Mouse (Mus musculus) liver, embryonic 13.5 days (tissue): Measurements from ENCODE around the gene Serpina3i. TPM values are rescaled to one million over a fixed set of nuclear protein-coding genes. Genes with fewer than 3 reads are reported as not detected.
"Not testable (repeated sequence)": the region's sequence is repeated elsewhere in the genome, so short reads cannot be mapped to it uniquely, and the experiment has no call there.

Source experiments
- ATAC-seq: fragments of 200-750 bp; cut with Nextera tagmentation; 2 replicates; pipeline ENCODE4 v1.8.0; 2017; ENCODE audit warnings: low read depth, mild to moderate bottlenecking, moderate number of reproducible peaks, moderate library complexity
- DNase-seq: peaks from one replicate; pipeline ENCODE4 v3.0.0; 2022
- H3K27ac ChIP-seq: fragments of 300-500 bp; sonication (generic); 2 replicates; pipeline ENCODE4 v1.5.1; 2015; ENCODE audit warnings: moderate library complexity, mild to moderate bottlenecking, inconsistent platforms
- H3K27me3 ChIP-seq: fragments of 300-500 bp; sonication (generic); 2 replicates; pipeline ENCODE4 v1.6.1; 2015; ENCODE audit warnings: mild to moderate bottlenecking, inconsistent platforms
- H3K36me3 ChIP-seq: fragments of 300-500 bp; sonication (generic); 2 replicates; pipeline ENCODE4 v1.6.1; 2015; ENCODE audit warnings: mild to moderate bottlenecking, inconsistent platforms
- H3K4me1 ChIP-seq: fragments of 300-500 bp; sonication (generic); replicated peaks from 2 replicates; pipeline ENCODE4 v1.6.1; 2015; ENCODE audit warnings: inconsistent platforms
- H3K4me2 ChIP-seq: fragments of 300-500 bp; sonication (generic); 2 replicates; pipeline ENCODE4 v1.6.1; 2015; ENCODE audit warnings: inconsistent platforms, mild to moderate bottlenecking, moderate library complexity
- H3K4me3 ChIP-seq: fragments of 300-500 bp; sonication (generic); replicated peaks from 2 replicates; pipeline ENCODE4 v1.5.1; 2015; ENCODE audit warnings: mild to moderate bottlenecking, inconsistent platforms
- H3K9ac ChIP-seq: fragments of 300-500 bp; sonication (generic); 2 replicates; pipeline ENCODE4 v1.6.1; 2015; ENCODE audit warnings: mild to moderate bottlenecking, inconsistent platforms
- H3K9me3 ChIP-seq: fragments of 300-500 bp; sonication (generic); replicated peaks from 2 replicates; pipeline ENCODE4 v1.6.1; 2016; ENCODE audit warnings: inconsistent platforms
- WGBS: fragments of 180-500 bp; shearing (Covaris S2); methylation state at CpG from one replicate; pipeline ENCODE4 v1.1.7; 2015; ENCODE audit not compliant: insufficient replicate concordance; 5-methylcytosine and 5-hydroxymethylcytosine counted together
- polyA plus RNA-seq: library from polyadenylated mRNA; unstranded; fragments of >200 nt; fragmentation: Nextera tagmentation; extraction: Ambion mirVana; gene quantifications from 2 replicates; pipeline ENCODE4 v1.2.1, GENCODE M21; 2015

The Serpina3i gene
- 0.12 and 0.20 TPM in 2 replicates for polyA plus RNA-seq

DNA sequence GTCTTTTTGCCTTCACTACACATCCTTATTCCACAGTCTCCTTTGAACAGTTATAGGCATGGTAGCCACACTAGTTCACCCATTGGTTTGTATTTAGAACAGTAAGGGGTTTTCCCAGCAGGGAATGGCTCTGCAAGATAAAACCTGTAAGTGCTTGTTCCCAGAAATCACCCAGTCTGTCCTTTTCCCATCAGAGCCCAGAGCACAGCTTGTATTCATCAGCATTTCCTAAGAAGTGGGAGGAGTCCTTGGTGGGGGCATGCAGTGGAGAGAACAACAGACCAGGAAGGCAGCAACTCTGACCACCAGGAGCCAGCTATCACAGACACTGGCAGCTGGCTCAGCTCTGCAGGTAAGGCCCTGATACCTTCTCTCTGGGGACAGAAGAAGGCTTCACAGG is at the start of gene Serpina3i:
Serpina3i (plus strand) TSS at position 260 of the 400 bp plus-strand sequence.
- Histone ChIP-seq H3K4me1 (no peaks in the 10 kb centered on the region), H3K4me3 (no peak within 1 kb of the TSS), H3K4me2 (no peak within 1 kb of the TSS), H3K9ac (no peak within 1 kb of the TSS), H3K9me3 (no peaks in the 10 kb centered on the region), H3K27me3 (no peaks in the 10 kb centered on the region), H3K27ac (no peak within 1 kb of the TSS), H3K36me3 (no peaks in the 10 kb centered on the region)
- DNase-seq (no peak), ATAC-seq (no peak)

GRCm38 (mm10) chr12:104213689-104214444 is 49.1 kb upstream of the Serpina3i start:
- no peak for DNase-seq
- H3K9me3 ChIP-seq, result no peaks in the 10 kb centered on the region
- H3K9ac ChIP-seq, result no peak overlapping the region
- no peaks in the 10 kb centered on the region for H3K36me3 ChIP-seq
- WGBS, result 40% methylated on average over 2 of the region's 2 CpGs
- ATAC-seq, result no peak
- H3K27ac ChIP-seq, result no peak overlapping the region
- H3K4me2 ChIP-seq, result no peak overlapping the region
- H3K27me3 ChIP-seq, result no peaks in the 10 kb centered on the region
- no peak overlapping the region for H3K4me3 ChIP-seq
- H3K4me1 ChIP-seq, result no peaks in the 10 kb centered on the region

DNA sequence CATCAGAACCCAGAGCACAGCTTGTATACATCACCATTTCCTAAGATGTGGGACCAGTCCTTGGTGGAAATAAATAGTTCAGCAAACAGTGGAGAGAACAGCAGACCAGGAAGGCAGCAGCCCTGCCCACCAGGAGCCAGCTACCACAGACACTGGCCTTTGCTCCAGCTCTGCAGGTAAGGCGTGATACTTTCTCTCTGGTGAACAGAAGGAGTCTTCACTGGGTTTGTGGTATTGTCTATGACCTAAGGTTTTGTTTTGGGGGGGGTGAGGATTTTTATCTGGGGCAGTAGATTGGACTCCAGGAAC is 48.5 kb upstream of the Serpina3i start, which contains the start of gene Serpina3f:
Serpina3f (plus strand) TSS at position 100 of the 309 bp plus-strand sequence.
- Histone ChIP-seq H3K9me3 (no peaks in the 10 kb centered on the region), H3K4me3 (no peak within 1 kb of the TSS)

DNA sequence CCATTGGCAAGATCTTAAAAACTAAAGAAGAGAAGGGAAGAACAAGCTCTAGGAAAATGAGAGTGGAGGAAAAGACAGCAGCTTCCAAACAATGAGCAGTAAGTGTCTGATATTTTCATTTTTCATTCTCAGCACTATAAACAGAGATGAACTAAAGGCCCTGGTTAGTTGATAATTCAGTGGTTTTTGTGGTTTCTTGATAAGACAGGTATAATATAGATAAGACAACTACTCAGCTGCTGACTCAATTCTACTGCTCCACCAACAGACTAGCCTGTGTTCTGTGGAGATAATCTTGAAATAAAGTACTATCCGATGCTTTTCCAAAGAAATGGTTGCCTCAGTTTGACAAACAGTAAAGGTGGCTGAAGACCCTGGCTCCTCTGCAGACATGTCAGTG is 47.7 kb upstream of the Serpina3i start:
- ATAC-seq (no peak), DNase-seq (no peak)
- Histone ChIP-seq H3K9ac (no peak overlapping the region), H3K27me3 (no peaks in the 10 kb centered on the region), H3K4me2 (no peak overlapping the region), H3K9me3 (no peaks in the 10 kb centered on the region), H3K36me3 (no peaks in the 10 kb centered on the region), H3K4me3 (no peak overlapping the region), H3K27ac (no peak overlapping the region), H3K4me1 (no peaks in the 10 kb centered on the region)
- 9% methylated on average over 1 of the region's 1 CpGs for whole genome bisulfite sequencing

More for the DNA sequence above, 48.5 kb upstream of the Serpina3i start, which contains the start of gene Serpina3f:
- ATAC-seq (no peak), DNase-seq (no peak)
- H3K27me3 ChIP-seq, result no peaks in the 10 kb centered on the region
- H3K36me3 ChIP-seq, result no peaks in the 10 kb centered on the region
- no peak within 1 kb of the TSS for H3K4me2 ChIP-seq
- no peak within 1 kb of the TSS for H3K9ac ChIP-seq
- H3K27ac ChIP-seq, result no peak within 1 kb of the TSS
- H3K4me1 ChIP-seq, result no peaks in the 10 kb centered on the region
- WGBS, result 30% methylated on average over 1 of the region's 1 CpGs

DNA sequence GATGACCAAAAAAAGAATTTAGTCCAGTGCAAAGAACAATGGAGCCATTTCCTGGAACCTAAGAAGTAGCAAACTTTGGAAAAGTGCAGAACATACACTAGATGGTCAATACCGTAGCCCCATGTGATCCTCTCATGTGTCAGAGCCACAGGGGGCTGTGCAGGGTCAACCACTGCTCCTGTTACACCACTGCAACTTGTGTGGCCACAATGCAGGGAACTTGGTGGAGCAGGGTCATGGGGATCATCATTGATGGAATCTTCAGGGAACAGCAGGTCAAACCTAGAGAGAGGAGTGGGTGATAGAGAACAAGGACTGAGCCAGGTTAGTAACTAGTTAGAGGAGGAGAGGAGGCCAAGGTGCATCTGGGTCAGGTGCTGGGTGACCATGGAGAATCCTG is 41.3 kb upstream of the Serpina3i start:
- no peaks in the 10 kb centered on the region for H3K9me3 ChIP-seq
- no peaks in the 10 kb centered on the region for H3K36me3 ChIP-seq
- ATAC-seq (no peak), DNase-seq (no peak)
- no peak overlapping the region for H3K4me3 ChIP-seq
- 54% methylated on average over 1 of the region's 1 CpGs for WGBS
- H3K27ac ChIP-seq, result no peak overlapping the region
- H3K9ac ChIP-seq, result no peak overlapping the region
- H3K4me1 ChIP-seq, result no peaks in the 10 kb centered on the region
- H3K27me3 ChIP-seq, result no peaks in the 10 kb centered on the region
- H3K4me2 ChIP-seq, result no peak overlapping the region

GRCm38 (mm10) chr12:104223690-104224089 is 39.2 kb upstream of the Serpina3i start:
- Histone ChIP-seq H3K4me2 (no peak overlapping the region), H3K4me1 (no peaks in the 10 kb centered on the region), H3K9ac (no peak overlapping the region), H3K4me3 (no peak overlapping the region), H3K9me3 (no peaks in the 10 kb centered on the region), H3K27ac (no peak overlapping the region), H3K27me3 (no peaks in the 10 kb centered on the region), H3K36me3 (no peaks in the 10 kb centered on the region)
- ATAC-seq (no peak), DNase-seq (no peak)
- WGBS, result 23% methylated on average over 1 of the region's 1 CpGs

- Histone ChIP-seq H3K27me3 (no peaks in the 10 kb centered on the region), H3K4me1 (no peaks in the 10 kb centered on the region), H3K9me3 (no peaks in the 10 kb centered on the region), H3K27ac (no peak overlapping the region), H3K4me2 (no peak overlapping the region), H3K4me3 (no peak overlapping the region), H3K9ac (no peak overlapping the region), H3K36me3 (no peaks in the 10 kb centered on the region)
- WGBS, result 27% methylated on average over 7 of the region's 7 CpGs
- DNase-seq (no peak), ATAC-seq (no peak)
Measured at GRCm38 (mm10) chr12:104224598-104225300, 38.2 kb upstream of the Serpina3i start.

DNA sequence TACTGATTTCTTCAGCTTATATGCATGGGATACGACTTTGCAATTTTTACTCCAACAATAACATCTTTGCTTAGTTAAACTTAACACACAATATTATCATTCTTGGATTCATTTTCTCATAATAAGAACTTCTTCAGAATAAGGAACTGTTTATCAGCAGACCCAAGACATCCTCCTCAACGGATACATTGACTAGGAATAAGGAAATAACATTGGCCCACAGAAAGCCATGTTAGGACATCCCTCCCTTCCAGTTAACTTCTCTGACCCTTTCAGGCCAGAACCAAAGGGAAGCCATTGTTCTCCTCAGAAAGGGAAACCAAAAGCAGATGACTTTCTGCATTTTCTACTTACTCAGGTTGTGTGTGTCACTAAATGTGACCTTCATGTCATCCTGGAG is 32.2 kb upstream of the Serpina3i start:
- WGBS, result 38% methylated on average over 2 of the region's 2 CpGs
- Histone ChIP-seq H3K4me1 (no peaks in the 10 kb centered on the region), H3K36me3 (no peaks in the 10 kb centered on the region), H3K9me3 (no peaks in the 10 kb centered on the region), H3K4me2 (no peak overlapping the region), H3K27ac (no peak overlapping the region), H3K4me3 (no peak overlapping the region), H3K9ac (no peak overlapping the region), H3K27me3 (no peaks in the 10 kb centered on the region)
- DNase-seq (no peak), ATAC-seq (no peak)

DNA sequence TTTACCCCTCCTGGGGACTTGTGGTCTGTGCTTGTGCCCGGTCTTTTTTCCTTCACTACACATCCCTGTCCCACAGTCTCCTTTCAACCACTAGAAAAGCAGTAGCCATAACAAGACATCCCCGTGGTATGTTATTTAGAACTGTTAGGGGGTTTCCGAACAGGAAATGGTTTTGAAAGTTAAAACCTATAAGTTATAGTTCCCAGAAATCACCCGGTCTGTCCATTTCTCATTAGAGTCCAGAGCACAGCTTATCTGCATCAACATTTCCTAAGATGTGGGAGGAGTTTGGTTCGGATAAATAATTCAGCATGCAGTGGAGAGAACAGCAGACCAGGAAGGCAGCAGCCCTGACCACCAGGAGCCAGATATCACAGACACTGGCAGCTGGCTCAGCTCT is 27.0 kb upstream of the Serpina3i start, which contains the start of gene Serpina3g:
Serpina3g (plus strand) TSS at position 331 of the 400 bp plus-strand sequence.
- H3K36me3 ChIP-seq, result no peaks in the 10 kb centered on the region
- no peak within 1 kb of the TSS for H3K4me2 ChIP-seq
- no peaks in the 10 kb centered on the region for H3K27me3 ChIP-seq
- ATAC-seq (no peak), DNase-seq (no peak)
- WGBS, result 18% methylated on average over 5 of the region's 5 CpGs
- no peak within 1 kb of the TSS for H3K27ac ChIP-seq
- no peak within 1 kb of the TSS for H3K4me3 ChIP-seq
- H3K9ac ChIP-seq, result no peak within 1 kb of the TSS
- H3K4me1 ChIP-seq, result no peaks in the 10 kb centered on the region
- no peaks in the 10 kb centered on the region for H3K9me3 ChIP-seq

DNA sequence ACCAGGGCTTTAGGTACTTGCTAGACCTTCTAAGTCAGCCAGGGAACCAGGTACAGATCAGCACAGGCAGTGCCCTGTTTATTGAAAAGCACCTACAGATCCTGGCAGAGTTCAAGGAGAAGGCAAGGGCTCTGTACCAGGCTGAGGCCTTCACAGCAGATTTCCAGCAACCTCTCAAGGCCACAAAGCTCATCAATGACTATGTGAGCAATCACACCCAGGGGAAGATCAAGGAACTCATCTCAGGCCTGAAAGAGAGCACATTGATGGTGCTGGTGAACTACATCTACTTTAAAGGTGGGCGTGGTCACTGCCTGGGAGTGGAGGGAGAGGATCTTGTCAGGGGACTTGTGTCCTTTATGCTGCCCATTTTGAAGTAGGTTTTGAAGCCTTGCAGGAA is 24.9 kb upstream of the Serpina3i start:
- not testable (repeated sequence) for ATAC-seq, DNase-seq, H3K9me3 ChIP-seq, H3K36me3 ChIP-seq, H3K27ac ChIP-seq, H3K9ac ChIP-seq, H3K4me3 ChIP-seq, H3K27me3 ChIP-seq, H3K4me2 ChIP-seq, H3K4me1 ChIP-seq
- 41% methylated on average over 1 of the region's 1 CpGs for WGBS

- no peaks in the 10 kb centered on the region for H3K9me3 ChIP-seq
- no peaks in the 10 kb centered on the region for H3K36me3 ChIP-seq
- H3K9ac ChIP-seq, result no peak overlapping the region
- DNase-seq (no peak), ATAC-seq (no peak)
- H3K4me1 ChIP-seq, result no peaks in the 10 kb centered on the region
- H3K4me3 ChIP-seq, result no peak overlapping the region
- no peak overlapping the region for H3K27ac ChIP-seq
- H3K4me2 ChIP-seq, result no peak overlapping the region
- no peaks in the 10 kb centered on the region for H3K27me3 ChIP-seq
Measured at GRCm38 (mm10) chr12:104243307-104243706, 19.6 kb upstream of the Serpina3i start.

DNA sequence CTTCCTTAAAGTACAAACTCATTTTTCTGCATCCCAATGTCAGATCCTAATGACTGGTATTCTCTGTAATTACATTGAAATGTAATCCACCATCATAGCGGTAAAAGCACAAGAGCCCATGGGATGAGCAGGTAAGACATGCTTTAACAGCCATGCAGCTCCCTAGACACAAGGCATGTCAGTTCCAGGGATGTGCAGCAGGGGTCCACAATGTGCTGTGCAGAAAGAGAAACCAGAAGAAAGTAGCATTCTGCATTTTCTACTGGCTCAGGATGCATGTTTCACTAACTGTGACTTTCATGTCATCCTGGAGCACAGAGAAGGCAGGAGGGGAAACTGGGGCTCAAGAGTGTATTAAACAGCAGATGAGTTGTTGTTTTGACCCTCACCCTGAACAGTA is 17.8 kb upstream of the Serpina3i start:
- H3K27me3 ChIP-seq, result no peaks in the 10 kb centered on the region
- ATAC-seq (no peak), DNase-seq (no peak)
- H3K9ac ChIP-seq, result no peak overlapping the region
- H3K36me3 ChIP-seq, result no peaks in the 10 kb centered on the region
- H3K4me3 ChIP-seq, result no peak overlapping the region
- no peak overlapping the region for H3K4me2 ChIP-seq
- H3K4me1 ChIP-seq, result no peaks in the 10 kb centered on the region
- 58% methylated on average over 1 of the region's 1 CpGs for WGBS
- no peaks in the 10 kb centered on the region for H3K9me3 ChIP-seq
- H3K27ac ChIP-seq, result no peak overlapping the region
